Mouse (Mus musculus) CD4-positive naive resting alpha-beta T cell, adult 76 days (primary cell): ENCODE data around the gene Psmd14. TPM values are rescaled to one million over a fixed set of nuclear protein-coding genes. Genes with fewer than 3 reads are reported as not detected.

Experiments used
- total RNA-seq: library from RNA; stranded (reverse); gene quantifications from one replicate; pipeline ENCODE4 v1.2.4, GENCODE M21; 2023

The Psmd14 gene
- total RNA-seq = 94.3 TPM

GRCm38 (mm10) chr2:61711108-61712040, at the start of gene Psmd14:
Gene Psmd14, plus strand, starts transcription at chr2:61711694.

GRCm38 (mm10) chr2:61802656-61803251, 91.3 kb downstream of the Psmd14 start, which contains the start of gene Tbr1:
Gene Tbr1, plus strand, starts transcription at chr2:61802930.

Other genes with a start within 250 kb of the Psmd14 start
- 60.1 TPM for gene Tank, start 133.1 kb upstream of the Psmd14 start, total RNA-seq
- gene Tbr1, start 91.2 kb downstream of the Psmd14 start, total RNA-seq = 0.47 TPM